Mouse (Mus musculus): ENCODE results near the gene Pfn5. TPM values are rescaled to one million over a fixed set of nuclear protein-coding genes. Genes with fewer than 3 reads are reported as not detected.
"Not testable (repeated sequence)": the region's sequence is repeated elsewhere in the genome, so short reads cannot be mapped to it uniquely, and the experiment has no call there.

The Pfn5 gene
- polyA plus RNA-seq (2015; fragmentation: Nextera tagmentation; extraction: Ambion mirVana), result not detected in 2 replicates

- no peaks in the 10 kb centered on the region for H3K27me3 ChIP-seq
- no peak within 1 kb of the TSS for H3K27ac ChIP-seq (replicated peaks)
- H3K9ac ChIP-seq, result no peak within 1 kb of the TSS
- no peak for ATAC-seq (ENCODE audit: insufficient number of reproducible peaks, low FRiP score, low TSS enrichment, low read depth)
- no peaks in the 10 kb centered on the region for H3K4me1 ChIP-seq
- 83% methylated on average over 2 of the region's 2 CpGs for WGBS
- H3K9me3 ChIP-seq (replicated peaks), result no peaks in the 10 kb centered on the region
- no peak within 1 kb of the TSS for H3K4me3 ChIP-seq (replicated peaks)
- H3K36me3 ChIP-seq, result no peaks in the 10 kb centered on the region
- no peak within 1 kb of the TSS for H3K4me2 ChIP-seq (replicated peaks)
Measured at GRCm38 (mm10) chrX:95557887-95558286, at the start of gene Pfn5, which contains the start of gene Asb12. TSS of gene Pfn5 (plus strand) at chrX:95558104. TSS of gene Asb12 (minus strand) at chrX:95557987.

DNA sequence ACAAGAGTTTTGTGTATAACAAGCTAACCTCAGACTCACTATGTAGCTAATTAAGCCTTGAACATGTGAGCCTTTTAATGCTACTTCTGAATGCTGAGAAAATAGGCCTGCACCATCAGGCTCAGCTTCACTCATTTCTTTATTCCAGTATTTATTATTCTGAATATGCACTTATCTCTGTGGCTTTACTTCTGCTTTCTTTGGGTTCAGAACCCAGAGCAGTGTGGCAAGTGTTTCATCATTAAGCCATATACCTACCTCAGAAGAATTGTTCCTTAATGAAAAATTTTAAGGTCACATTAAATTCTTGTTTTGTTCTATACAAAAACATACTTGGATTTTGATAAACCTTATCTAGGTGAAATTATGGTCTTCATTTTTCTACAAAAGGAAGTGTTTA lies 34.0 kb upstream of the Pfn5 start:
- H3K4me3 ChIP-seq (replicated peaks), result no peak overlapping the region
- no peaks in the 10 kb centered on the region for H3K4me1 ChIP-seq
- H3K4me2 ChIP-seq (replicated peaks), result no peak overlapping the region
- H3K9ac ChIP-seq, result no peak overlapping the region
- H3K27ac ChIP-seq (replicated peaks), result no peak overlapping the region
- ATAC-seq (ENCODE audit: insufficient number of reproducible peaks, low FRiP score, low TSS enrichment, low read depth), result no peak
- no peaks in the 10 kb centered on the region for H3K27me3 ChIP-seq
- no peaks in the 10 kb centered on the region for H3K9me3 ChIP-seq (replicated peaks)
- no peaks in the 10 kb centered on the region for H3K36me3 ChIP-seq

GRCm38 (mm10) chrX:95525166-95525565 lies 32.7 kb upstream of the Pfn5 start:
- no peak overlapping the region for H3K9ac ChIP-seq
- H3K36me3 ChIP-seq, result no peaks in the 10 kb centered on the region

GRCm38 (mm10) chrX:95535493-95535892 lies 22.4 kb upstream of the Pfn5 start:
- not testable (repeated sequence) for H3K4me3 ChIP-seq (replicated peaks); H3K27me3 ChIP-seq; H3K4me1 ChIP-seq; H3K27ac ChIP-seq (replicated peaks); H3K9ac ChIP-seq; ATAC-seq (ENCODE audit: insufficient number of reproducible peaks, low FRiP score, low TSS enrichment, low read depth); H3K4me2 ChIP-seq (replicated peaks); H3K36me3 ChIP-seq; H3K9me3 ChIP-seq (replicated peaks)
- 66% methylated on average over 2 of the region's 2 CpGs for WGBS

More at GRCm38 (mm10) chrX:95525166-95525565, 32.7 kb upstream of the Pfn5 start:
- Histone ChIP-seq H3K27ac (replicated peaks) (no peak overlapping the region), H3K4me2 (replicated peaks) (no peak overlapping the region), H3K9me3 (replicated peaks) (no peaks in the 10 kb centered on the region), H3K27me3 (no peaks in the 10 kb centered on the region), H3K4me3 (replicated peaks) (no peak overlapping the region), H3K4me1 (no peaks in the 10 kb centered on the region)
- WGBS, result 68% methylated on average over 2 of the region's 2 CpGs
- no peak for ATAC-seq (ENCODE audit: insufficient number of reproducible peaks, low FRiP score, low TSS enrichment, low read depth)

GRCm38 (mm10) chrX:95554321-95554720 lies 3.6 kb upstream of the Pfn5 start:
- H3K9me3 ChIP-seq (replicated peaks), result no peaks in the 10 kb centered on the region
- no peak for ATAC-seq (ENCODE audit: insufficient number of reproducible peaks, low FRiP score, low TSS enrichment, low read depth)
- no peaks in the 10 kb centered on the region for H3K36me3 ChIP-seq
- no peak overlapping the region for H3K4me2 ChIP-seq (replicated peaks)
- no peak overlapping the region for H3K9ac ChIP-seq
- no peaks in the 10 kb centered on the region for H3K27me3 ChIP-seq
- H3K4me3 ChIP-seq (replicated peaks), result no peak overlapping the region
- H3K4me1 ChIP-seq, result no peaks in the 10 kb centered on the region
- no peak overlapping the region for H3K27ac ChIP-seq (replicated peaks)
- 70% methylated on average over 4 of the region's 4 CpGs for WGBS

GRCm38 (mm10) chrX:95600609-95601008 lies 42.7 kb downstream of the Pfn5 start:
- no peak overlapping the region for H3K4me2 ChIP-seq (replicated peaks)
- H3K27me3 ChIP-seq, result no peaks in the 10 kb centered on the region
- H3K4me1 ChIP-seq, result no peaks in the 10 kb centered on the region
- H3K27ac ChIP-seq (replicated peaks), result no peak overlapping the region
- no peaks in the 10 kb centered on the region for H3K9me3 ChIP-seq (replicated peaks)
- no peaks in the 10 kb centered on the region for H3K36me3 ChIP-seq
- 76% methylated on average over 5 of the region's 5 CpGs for WGBS
- no peak for ATAC-seq (ENCODE audit: insufficient number of reproducible peaks, low FRiP score, low TSS enrichment, low read depth)
- no peak overlapping the region for H3K9ac ChIP-seq
- no peak overlapping the region for H3K4me3 ChIP-seq (replicated peaks)

Other genes with a start within 250 kb of the Pfn5 start
- gene Amer1, start 113.2 kb upstream of the Pfn5 start, polyA plus RNA-seq (2015; fragmentation: Nextera tagmentation; extraction: Ambion mirVana), result 11.5 and 11.6 TPM in 2 replicates
- not detected in 2 replicates for gene Asb12, start 117 bp upstream of the Pfn5 start, polyA plus RNA-seq (2015; fragmentation: Nextera tagmentation; extraction: Ambion mirVana)
- 17.7 TPM in 2 replicates for gene Zc4h2, start 100.4 kb downstream of the Pfn5 start, polyA plus RNA-seq (2015; fragmentation: Nextera tagmentation; extraction: Ambion mirVana)
- 3.1 and 3.4 TPM in 2 replicates for gene Zc3h12b, start 153.6 kb downstream of the Pfn5 start, polyA plus RNA-seq (2015; fragmentation: Nextera tagmentation; extraction: Ambion mirVana)

Measured in embryonic facial prominence, embryonic 15.5 days (tissue).